Mouse (Mus musculus) midbrain, embryonic 12.5 days (tissue): Measurements from ENCODE around the gene Nfe2l3. TPM values are rescaled to one million over a fixed set of nuclear protein-coding genes. Genes with fewer than 3 reads are reported as not detected.

Experiments used
- ATAC-seq: fragments of 200-750 bp; cut with Nextera tagmentation; 2 replicates; pipeline ENCODE4 v1.8.0; 2017; ENCODE audit warnings: low read depth, moderate TSS enrichment, moderate library complexity; ENCODE audit not compliant: low FRiP score
- H3K27ac ChIP-seq: fragments of 300-500 bp; sonication (generic); replicated peaks from 2 replicates; pipeline ENCODE4 v1.5.1; 2016; ENCODE audit warnings: mild to moderate bottlenecking
- H3K27me3 ChIP-seq: fragments of 300-500 bp; sonication (generic); 2 replicates; pipeline ENCODE4 v1.6.1; 2016; ENCODE audit warnings: mild to moderate bottlenecking
- H3K36me3 ChIP-seq: fragments of 300-500 bp; sonication (generic); 2 replicates; pipeline ENCODE4 v1.6.1; 2016
- H3K4me1 ChIP-seq: fragments of 300-500 bp; sonication (generic); 2 replicates; pipeline ENCODE4 v1.6.1; 2016
- H3K4me2 ChIP-seq: fragments of 300-500 bp; sonication (generic); replicated peaks from 2 replicates; pipeline ENCODE4 v1.6.1; 2016; ENCODE audit warnings: mild to moderate bottlenecking, moderate library complexity
- H3K4me3 ChIP-seq: fragments of 300-500 bp; sonication (generic); 2 replicates; pipeline ENCODE4 v1.5.1; 2016; ENCODE audit warnings: mild to moderate bottlenecking
- H3K9ac ChIP-seq: fragments of 300-500 bp; sonication (generic); replicated peaks from 2 replicates; pipeline ENCODE4 v1.6.1; 2016; ENCODE audit warnings: mild to moderate bottlenecking, moderate library complexity
- H3K9me3 ChIP-seq: fragments of 300-500 bp; sonication (generic); 2 replicates; pipeline ENCODE4 v1.6.1; 2016; ENCODE audit warnings: mild to moderate bottlenecking
- WGBS: fragments of 180-500 bp; shearing (Covaris S2); methylation state at CpG from one replicate; pipeline ENCODE4 v1.1.7; 2016; 5-methylcytosine and 5-hydroxymethylcytosine counted together
- polyA plus RNA-seq: library from polyadenylated mRNA; unstranded; fragments of >200 nt; fragmentation: Nextera tagmentation; extraction: Ambion mirVana; gene quantifications from 2 replicates; pipeline ENCODE4 v1.2.1, GENCODE M21; 2016

The Nfe2l3 gene
- polyA plus RNA-seq, 1 experiment from 2014 or later = 5.4 TPM

GRCm38 (mm10) chr6:51456198-51456597, 23.7 kb downstream of the Nfe2l3 start:
- WGBS = 78% methylated on average over 1 of the region's 1 CpGs
- no peak for ATAC-seq
- H3K4me3 ChIP-seq = no peak overlapping the region
- H3K36me3 ChIP-seq = peaks cover 30% of the 10 kb centered on the region
- no peak overlapping the region for H3K4me2 ChIP-seq
- H3K27ac ChIP-seq = no peak overlapping the region
- H3K27me3 ChIP-seq = no peaks in the 10 kb centered on the region
- H3K9ac ChIP-seq = no peak overlapping the region
- H3K4me1 ChIP-seq = 0 out of 2 replicates have a peak, but pooled peaks cover 2% of the 10 kb centered on the region
- no peaks in the 10 kb centered on the region for H3K9me3 ChIP-seq

GRCm38 (mm10) chr6:51457283-51457682, 24.8 kb downstream of the Nfe2l3 start:
- Histone ChIP-seq H3K9me3 (no peaks in the 10 kb centered on the region), H3K27ac (no peak overlapping the region; the same call in 1 of the 2 replicates), H3K4me1 (0 out of 2 replicates have a peak, but pooled peaks cover 2% of the 10 kb centered on the region), H3K4me3 (no peak overlapping the region), H3K36me3 (peaks cover 39% of the 10 kb centered on the region), H3K27me3 (no peaks in the 10 kb centered on the region), H3K4me2 (no peak overlapping the region), H3K9ac (no peak overlapping the region)
- ATAC-seq = no peak
- 82% methylated on average over 3 of the region's 3 CpGs for WGBS

DNA sequence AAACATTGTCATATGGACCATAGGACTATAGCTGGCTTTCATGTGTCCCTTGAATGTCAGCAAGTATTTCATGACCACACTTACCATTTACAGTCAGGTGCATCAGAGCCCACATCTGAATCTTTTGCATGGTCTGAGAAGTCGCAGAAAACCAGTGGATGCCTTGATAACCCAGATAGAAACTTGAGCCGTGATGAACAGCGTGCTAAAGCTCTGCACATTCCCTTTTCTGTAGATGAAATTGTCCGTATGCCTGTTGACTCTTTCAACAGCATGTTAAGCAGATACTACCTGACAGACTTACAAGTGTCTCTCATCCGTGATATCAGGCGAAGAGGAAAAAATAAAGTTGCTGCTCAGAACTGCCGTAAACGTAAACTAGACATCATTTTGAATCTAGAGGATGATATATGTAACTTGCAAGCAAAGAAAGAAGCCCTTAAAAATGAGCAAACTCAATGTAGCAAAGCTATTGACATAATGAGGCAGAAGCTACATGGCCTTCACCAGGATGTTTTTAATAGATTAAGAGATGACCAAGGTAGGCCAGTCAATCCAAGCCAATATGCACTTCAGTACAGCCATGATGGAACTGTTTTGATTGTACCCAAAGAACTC, 25.4 kb downstream of the Nfe2l3 start:
- WGBS = 89% methylated on average over 8 of the region's 8 CpGs
- Histone ChIP-seq H3K9me3 (no peaks in the 10 kb centered on the region), H3K4me2 (no peak overlapping the region), H3K4me3 (no peak overlapping the region), H3K4me1 (0 out of 2 replicates have a peak, but pooled peaks cover 2% of the 10 kb centered on the region), H3K36me3 (peaks cover 42% of the 10 kb centered on the region), H3K9ac (no peak overlapping the region), H3K27me3 (no peaks in the 10 kb centered on the region), H3K27ac (no peak overlapping the region)
- no peak for ATAC-seq

GRCm38 (mm10) chr6:51458925-51459312, 26.4 kb downstream of the Nfe2l3 start:
- H3K36me3 ChIP-seq = peaks cover 52% of the 10 kb centered on the region
- WGBS = 27% methylated on average over 2 of the region's 2 CpGs
- ATAC-seq = peak; percentile 60

DNA sequence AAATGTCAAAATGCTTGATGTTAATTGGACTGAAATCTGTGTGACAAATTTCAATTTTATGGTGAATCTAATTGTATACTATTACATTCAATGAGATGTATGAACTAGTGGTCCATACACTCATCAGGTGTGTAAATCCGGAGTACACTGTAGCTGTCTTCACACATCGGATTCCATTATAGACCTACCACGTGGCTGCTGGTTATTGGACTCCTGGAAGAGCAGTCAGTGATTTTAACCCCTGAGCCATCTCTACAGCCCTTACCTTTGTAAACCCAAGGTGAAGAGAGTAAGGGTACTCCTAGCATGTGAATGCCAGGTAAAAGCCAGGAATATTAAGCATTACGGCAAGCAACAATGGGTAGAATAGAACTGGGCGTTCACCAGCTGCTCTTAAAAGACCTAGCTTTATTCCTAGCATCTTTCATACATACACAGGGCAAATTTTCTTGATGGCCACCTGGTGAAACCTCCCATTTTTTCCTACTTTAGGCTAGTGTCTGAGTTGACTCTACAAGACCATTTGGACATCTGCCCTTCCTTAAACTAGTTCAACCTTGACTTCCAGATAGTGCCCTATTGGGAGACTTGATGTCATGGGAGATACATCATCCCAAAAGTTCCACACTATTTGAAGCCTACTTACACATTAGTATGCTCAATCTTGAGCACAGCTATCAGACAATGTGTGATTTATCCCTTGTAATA, 27.0 kb downstream of the Nfe2l3 start:
- Histone ChIP-seq H3K27ac (no peak overlapping the region), H3K27me3 (no peaks in the 10 kb centered on the region), H3K9me3 (no peaks in the 10 kb centered on the region), H3K36me3 (peaks cover 56% of the 10 kb centered on the region), H3K9ac (no peak overlapping the region), H3K4me3 (no peak overlapping the region), H3K4me1 (peaks cover 8% of the 10 kb centered on the region; the same call in 1 of the 2 replicates), H3K4me2 (no peak overlapping the region)
- ATAC-seq = peak; percentile 55
- 48% methylated on average over 5 of the region's 5 CpGs for WGBS

More at GRCm38 (mm10) chr6:51458925-51459312, 26.4 kb downstream of the Nfe2l3 start:
- no peaks in the 10 kb centered on the region for H3K27me3 ChIP-seq
- H3K4me3 ChIP-seq = no peak overlapping the region
- H3K27ac ChIP-seq = no peak overlapping the region
- no peak overlapping the region for H3K9ac ChIP-seq
- H3K9me3 ChIP-seq = no peaks in the 10 kb centered on the region
- no peak overlapping the region for H3K4me2 ChIP-seq
- H3K4me1 ChIP-seq = peaks cover 6% of the 10 kb centered on the region; the same call in 1 of the 2 replicates

- Histone ChIP-seq H3K27ac (no peak overlapping the region), H3K4me3 (no peak overlapping the region), H3K9ac (no peak overlapping the region), H3K4me1 (peaks cover 8% of the 10 kb centered on the region; the same call in 1 of the 2 replicates), H3K4me2 (no peak overlapping the region), H3K27me3 (no peaks in the 10 kb centered on the region), H3K36me3 (peaks cover 61% of the 10 kb centered on the region), H3K9me3 (no peaks in the 10 kb centered on the region)
- WGBS = 80% methylated on average over 4 of the region's 4 CpGs
- no peak for ATAC-seq
Observed at GRCm38 (mm10) chr6:51460021-51460360, 27.5 kb downstream of the Nfe2l3 start.

GRCm38 (mm10) chr6:51460363-51460762, 27.9 kb downstream of the Nfe2l3 start:
- Histone ChIP-seq H3K36me3 (peaks cover 64% of the 10 kb centered on the region), H3K4me1 (peaks cover 8% of the 10 kb centered on the region; the same call in 1 of the 2 replicates), H3K4me2 (no peak overlapping the region), H3K27ac (no peak overlapping the region), H3K9ac (no peak overlapping the region), H3K4me3 (no peak overlapping the region), H3K27me3 (no peaks in the 10 kb centered on the region), H3K9me3 (no peaks in the 10 kb centered on the region)
- no peak for ATAC-seq
- WGBS = 88% methylated on average over 3 of the region's 3 CpGs

DNA sequence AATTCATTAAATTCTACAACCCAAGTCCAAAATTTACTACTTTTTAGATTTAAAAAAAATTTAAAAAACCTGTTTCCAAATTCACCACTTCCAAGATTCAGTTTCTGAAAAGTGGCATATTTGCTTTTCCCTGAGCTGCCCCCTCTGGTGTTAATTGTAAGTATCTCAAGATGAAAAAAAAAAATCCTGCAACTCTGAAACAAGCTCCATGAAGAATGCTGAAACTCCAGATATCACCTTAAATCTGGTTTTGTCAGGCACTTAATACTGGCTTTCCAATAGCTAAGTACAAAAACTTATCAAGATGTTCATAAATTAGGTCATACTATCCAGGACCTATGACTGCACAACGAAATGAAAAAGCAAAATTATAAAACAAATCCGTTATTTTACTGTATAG, 35.2 kb downstream of the Nfe2l3 start:
- H3K36me3 ChIP-seq = peaks cover 46% of the 10 kb centered on the region
- ATAC-seq = no peak

GRCm38 (mm10) chr6:51468891-51469561, 36.6 kb downstream of the Nfe2l3 start:
- H3K9ac ChIP-seq = peak overlapping the region; percentile 99
- peak overlapping the region; percentile 70 for H3K4me2 ChIP-seq
- H3K27me3 ChIP-seq = no peaks in the 10 kb centered on the region
- 0 out of 2 replicates have a peak, but pooled peaks have one; percentile 8 for ATAC-seq
- under 1% methylated on average over 63 of the region's 63 CpGs for WGBS
- peaks cover 46% of the 10 kb centered on the region for H3K36me3 ChIP-seq
- peak overlapping the region; percentile 84 for H3K4me3 ChIP-seq
- H3K27ac ChIP-seq = peak overlapping the region; percentile 100
- H3K9me3 ChIP-seq = no peaks in the 10 kb centered on the region
- H3K4me1 ChIP-seq = peaks cover 40% of the 10 kb centered on the region

More for the DNA sequence above, 35.2 kb downstream of the Nfe2l3 start:
- H3K4me2 ChIP-seq = peak overlapping the region; percentile 62
- H3K27ac ChIP-seq = no peak overlapping the region
- WGBS = 2% methylated on average over 2 of the region's 2 CpGs
- no peaks in the 10 kb centered on the region for H3K9me3 ChIP-seq
- H3K27me3 ChIP-seq = no peaks in the 10 kb centered on the region
- H3K4me1 ChIP-seq = peaks cover 34% of the 10 kb centered on the region
- H3K9ac ChIP-seq = peak overlapping the region; percentile 62
- peak overlapping the region; percentile 84 for H3K4me3 ChIP-seq

DNA sequence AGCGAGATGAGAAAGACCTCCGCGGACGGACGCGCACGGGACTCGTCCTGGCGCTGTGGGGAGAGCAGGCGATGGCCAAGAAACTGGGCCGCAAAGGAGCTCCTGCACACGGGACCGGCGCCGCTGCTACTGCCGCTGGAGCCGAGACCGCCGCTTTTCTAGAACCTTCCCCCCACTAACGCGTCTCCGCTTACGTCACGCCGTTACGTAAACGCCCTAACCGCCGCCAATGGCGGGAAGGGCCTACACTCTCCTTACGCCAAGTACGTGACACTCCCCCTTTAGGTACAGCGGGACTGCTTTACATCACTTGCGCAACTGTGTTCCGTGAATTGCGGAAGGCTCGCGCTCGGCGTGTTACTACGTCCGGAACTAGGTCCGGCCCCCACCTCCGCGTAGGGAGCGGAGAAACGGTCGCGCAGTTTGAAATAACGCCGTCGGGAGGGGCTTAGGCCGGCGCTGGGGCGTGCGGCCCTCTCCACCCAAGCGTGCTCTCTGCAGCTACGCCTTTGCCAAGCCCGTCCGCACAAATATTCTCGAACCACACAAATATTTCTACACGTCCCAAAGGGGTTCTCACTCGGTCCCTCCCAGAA, 37.3 kb downstream of the Nfe2l3 start, which contains the start of gene Hnrnpa2b1:
Gene Hnrnpa2b1, minus strand, starts transcription at position 180 of the 596 bp plus-strand sequence.
- Histone ChIP-seq H3K9ac (peak within 1 kb of the TSS; percentile 99), H3K4me3 (peak within 1 kb of the TSS; percentile 84), H3K36me3 (peaks cover 47% of the 10 kb centered on the region), H3K27ac (peak within 1 kb of the TSS; percentile 100), H3K27me3 (no peaks in the 10 kb centered on the region), H3K4me1 (peaks cover 43% of the 10 kb centered on the region), H3K9me3 (no peaks in the 10 kb centered on the region), H3K4me2 (peak within 1 kb of the TSS; percentile 70)
- under 1% methylated on average over 63 of the region's 63 CpGs for WGBS
- peak; percentile 90 for ATAC-seq

- Histone ChIP-seq H3K36me3 (peaks cover 48% of the 10 kb centered on the region), H3K4me3 (peak within 1 kb of the TSS; percentile 84), H3K9ac (peak within 1 kb of the TSS; percentile 99), H3K9me3 (no peaks in the 10 kb centered on the region), H3K4me1 (peaks cover 41% of the 10 kb centered on the region), H3K27ac (peak within 1 kb of the TSS; percentile 100), H3K27me3 (no peaks in the 10 kb centered on the region), H3K4me2 (peak within 1 kb of the TSS; percentile 70)
- ATAC-seq = peak; percentile 80
- under 1% methylated on average over 90 of the region's 99 CpGs for WGBS
Observed at GRCm38 (mm10) chr6:51470311-51471178, 38.1 kb downstream of the Nfe2l3 start, which contains the start of gene Cbx3. Gene Cbx3, plus strand, starts transcription at chr6:51470360.
